Mouse (Mus musculus): Measurements from ENCODE around the gene Syne1.

GRCm38 (mm10) chr10:5312437-5312836, 238.8 kb downstream of the Syne1 start:
- TF ChIP-seq CTCF (IDR thresholded peaks at IDR 0.05; ENCODE audit: control insufficient read depth, insufficient read depth, low read length) (no peak), POLR2A (IDR thresholded peaks at IDR 0.05; ENCODE audit: borderline replicate concordance, control insufficient read depth, low read depth, low read length) (no peak)

Data from bone marrow, adult 2 months (tissue).